Mouse (Mus musculus): ENCODE results near the gene Upp2. TPM values are rescaled to one million over a fixed set of nuclear protein-coding genes. Genes with fewer than 3 reads are reported as not detected.

Gene Upp2
- polyA plus RNA-seq, 1 experiment from 2014 or later = 1.7 TPM

- no peak for DNase-seq (ENCODE audit: low spot score)
Observed at GRCm38 (mm10) chr2:58551866-58552265, 15.2 kb upstream of the Upp2 start.

- no peak for DNase-seq (ENCODE audit: low spot score)
Observed at GRCm38 (mm10) chr2:58552296-58552695, 14.8 kb upstream of the Upp2 start.

- no peak for DNase-seq (ENCODE audit: low spot score)
Observed at GRCm38 (mm10) chr2:58557045-58557845, 9.9 kb upstream of the Upp2 start.

- DNase-seq (ENCODE audit: low spot score) = no peak
Observed at GRCm38 (mm10) chr2:58562137-58562536, 5.0 kb upstream of the Upp2 start.

- no peak for DNase-seq (ENCODE audit: low spot score)
Observed at GRCm38 (mm10) chr2:58565267-58565666, 1.8 kb upstream of the Upp2 start.

GRCm38 (mm10) chr2:58566049-58566409, 1.1 kb upstream of the Upp2 start:
- DNase-seq (ENCODE audit: low spot score) = no peak

- peak; percentile 47 for DNase-seq (ENCODE audit: low spot score)
Observed at GRCm38 (mm10) chr2:58566410-58567065, 560 bp upstream of the Upp2 start.

GRCm38 (mm10) chr2:58567866-58568719, 995 bp downstream of the Upp2 start:
- DNase-seq (ENCODE audit: low spot score) = no peak

GRCm38 (mm10) chr2:58568841-58569645, 1.9 kb downstream of the Upp2 start:
- DNase-seq (ENCODE audit: low spot score) = no peak

- DNase-seq (ENCODE audit: low spot score) = no peak
Observed at GRCm38 (mm10) chr2:58574167-58574566, 7.1 kb downstream of the Upp2 start.

GRCm38 (mm10) chr2:58586311-58586710, 19.2 kb downstream of the Upp2 start:
- DNase-seq (ENCODE audit: low spot score) = no peak

GRCm38 (mm10) chr2:58589637-58590036, 22.5 kb downstream of the Upp2 start:
- DNase-seq (ENCODE audit: low spot score) = no peak

GRCm38 (mm10) chr2:58590055-58590454, 23.0 kb downstream of the Upp2 start:
- no peak for DNase-seq (ENCODE audit: low spot score)

- no peak for DNase-seq (ENCODE audit: low spot score)
Observed at GRCm38 (mm10) chr2:58595350-58595749, 28.3 kb downstream of the Upp2 start.

GRCm38 (mm10) chr2:58596774-58597342, 29.8 kb downstream of the Upp2 start:
- no peak for DNase-seq (ENCODE audit: low spot score)

GRCm38 (mm10) chr2:58597556-58597955, 30.5 kb downstream of the Upp2 start:
- no peak for DNase-seq (ENCODE audit: low spot score)

- no peak for DNase-seq (ENCODE audit: low spot score)
Observed at GRCm38 (mm10) chr2:58599639-58600038, 32.5 kb downstream of the Upp2 start.

GRCm38 (mm10) chr2:58601382-58601781, 34.3 kb downstream of the Upp2 start:
- no peak for DNase-seq (ENCODE audit: low spot score)

- no peak for DNase-seq (ENCODE audit: low spot score)
Observed at GRCm38 (mm10) chr2:58603379-58603778, 36.3 kb downstream of the Upp2 start.

- DNase-seq (ENCODE audit: low spot score) = no peak
Observed at GRCm38 (mm10) chr2:58604791-58605190, 37.7 kb downstream of the Upp2 start.

GRCm38 (mm10) chr2:58613720-58614119, 46.6 kb downstream of the Upp2 start:
- DNase-seq (ENCODE audit: low spot score) = no peak

Measured in thymus, postnatal 0 days (tissue).